Mouse (Mus musculus) MEL (cell line): ENCODE measurements around the gene Siva1. TPM values are rescaled to one million over a fixed set of nuclear protein-coding genes. Genes with fewer than 3 reads are reported as not detected.

Source experiments
- DNase-seq: peaks from one replicate; pipeline ENCODE4 v3.0.0; 2011; ENCODE audit warnings: low read depth, low spot score
- H3K27ac ChIP-seq: 2 replicates; pipeline ENCODE4 v1.5.1; 2012; ENCODE audit warnings: low read depth, mild to moderate bottlenecking, control low read depth, low read length, moderate library complexity; ENCODE audit not compliant: control insufficient read depth
- H3K27me3 ChIP-seq, 2 experiments: fragments of 150-350 bp in 1 of 2; sonication (generic) in 1 of 2; 2 replicates each; pipeline ENCODE4 v1.6.1; 2012; ENCODE audit warnings: low read length in 2 of 2, mild to moderate bottlenecking in 2 of 2, improper control_type of control experiment in 1 of 2, moderate library complexity in 1 of 2; ENCODE audit not compliant: insufficient read depth in 2 of 2, control insufficient read depth in 1 of 2
- H3K36me3 ChIP-seq, 2 experiments: 2 replicates each; pipeline ENCODE4 v1.6.1; 2012 to 2014; ENCODE audit warnings: low read length in 2 of 2, improper control_type of control experiment in 1 of 2, inconsistent platforms in 1 of 2, mild to moderate bottlenecking in 1 of 2; ENCODE audit not compliant: insufficient read depth in 2 of 2, control insufficient read depth in 1 of 2
- H3K4me1 ChIP-seq, 2 experiments: fragments of 150-350 bp in 1 of 2; sonication (generic) in 1 of 2; 2 replicates each; pipeline ENCODE4 v1.6.1; 2012; ENCODE audit warnings: low read length in 2 of 2, improper control_type of control experiment in 1 of 2, mild to moderate bottlenecking in 1 of 2; ENCODE audit not compliant: insufficient read depth in 2 of 2, control insufficient read depth in 1 of 2
- H3K4me3 ChIP-seq, 2 experiments: fragments of 150-350 bp in 1 of 2; sonication (generic) in 1 of 2; 2 replicates each; pipeline ENCODE4 v1.5.1; 2012; ENCODE audit warnings: low read depth in 2 of 2, low read length in 2 of 2, mild to moderate bottlenecking in 2 of 2, moderate library complexity in 2 of 2, control low read depth in 1 of 2, improper control_type of control experiment in 1 of 2; ENCODE audit not compliant: control insufficient read depth in 1 of 2, insufficient read depth in 1 of 2
- H3K79me2 ChIP-seq: 2 replicates; pipeline ENCODE4 v1.6.1; 2012; ENCODE audit warnings: mild to moderate bottlenecking, low read length, moderate library complexity; ENCODE audit not compliant: control insufficient read depth, poor library complexity, insufficient read depth
- H3K9ac ChIP-seq: 2 replicates; pipeline ENCODE4 v1.6.1; 2012; ENCODE audit warnings: low read depth, mild to moderate bottlenecking, control low read depth, low read length, moderate library complexity; ENCODE audit not compliant: control insufficient read depth, poor library complexity, severe bottlenecking
- H3K9me3 ChIP-seq: fragments of 150-350 bp; sonication (generic); replicated peaks from 2 replicates; pipeline ENCODE4 v1.6.1; 2012; ENCODE audit warnings: mild to moderate bottlenecking, low read length, improper control_type of control experiment, moderate library complexity; ENCODE audit not compliant: insufficient read depth
- BHLHE40 ChIP-seq: IDR thresholded peaks from 2 replicates; pipeline ENCODE4 v1.6.1; 2012; ENCODE audit warnings: low read depth, mild to moderate bottlenecking, inconsistent platforms, low read length, improper control_type of control experiment, borderline replicate concordance
- CHD1 ChIP-seq: IDR thresholded peaks from 2 replicates; pipeline ENCODE4 v1.6.1; 2012; ENCODE audit warnings: low read depth, mild to moderate bottlenecking, inconsistent platforms, low read length, improper control_type of control experiment
- CHD2 ChIP-seq: IDR thresholded peaks from 2 replicates; pipeline ENCODE4 v1.6.1; 2011; ENCODE audit warnings: low read length, improper control_type of control experiment
- CTCF ChIP-seq, 3 experiments: IDR thresholded peaks in 2 of 3; conservative IDR thresholded peaks in 1 of 3; 2 replicates each; pipeline ENCODE4 v1.5.1; 2011 to 2012; ENCODE audit warnings: low read length in 3 of 3, low read depth in 2 of 3, mild to moderate bottlenecking in 2 of 3, improper control_type of control experiment in 1 of 3, inconsistent platforms in 1 of 3, mixed read lengths in 1 of 3, moderate library complexity in 1 of 3; ENCODE audit not compliant: control insufficient read depth in 1 of 3, insufficient read depth in 1 of 3, poor library complexity in 1 of 3, severe bottlenecking in 1 of 3
- E2F4 ChIP-seq: IDR thresholded peaks from 2 replicates; pipeline ENCODE4 v1.6.1; 2011; ENCODE audit warnings: low read depth, low read length, improper control_type of control experiment, borderline replicate concordance
- ELF1 ChIP-seq: IDR thresholded peaks from 2 replicates; pipeline ENCODE4 v1.6.1; 2014; ENCODE audit warnings: low read depth, mild to moderate bottlenecking, inconsistent platforms, low read length, improper control_type of control experiment, moderate library complexity
- EP300 ChIP-seq, 2 experiments: IDR thresholded peaks; 2 replicates each; pipeline ENCODE4 v1.6.1; 2011; ENCODE audit warnings: improper control_type of control experiment in 2 of 2, low read length in 2 of 2, low read depth in 1 of 2, mild to moderate bottlenecking in 1 of 2
- GABPA ChIP-seq: IDR thresholded peaks from 2 replicates; pipeline ENCODE4 v1.6.1; 2012; ENCODE audit warnings: low read depth, mild to moderate bottlenecking, inconsistent platforms, low read length, improper control_type of control experiment, moderate library complexity
- HCFC1 ChIP-seq: IDR thresholded peaks from 2 replicates; pipeline ENCODE4 v1.6.1; 2012; ENCODE audit warnings: low read depth, mild to moderate bottlenecking, inconsistent platforms, low read length, improper control_type of control experiment, moderate library complexity
- KAT2A ChIP-seq: conservative IDR thresholded peaks from 2 replicates; pipeline ENCODE4 v1.6.1; 2012; ENCODE audit warnings: low read depth, low read length, improper control_type of control experiment, inconsistent platforms
- MAZ ChIP-seq: IDR thresholded peaks from 2 replicates; pipeline ENCODE4 v1.6.1; 2012; ENCODE audit warnings: low read depth, mild to moderate bottlenecking, inconsistent platforms, low read length, improper control_type of control experiment
- MYB ChIP-seq: IDR thresholded peaks from 2 replicates; pipeline ENCODE4 v1.6.1; 2011; ENCODE audit warnings: mild to moderate bottlenecking, low read depth, low read length, improper control_type of control experiment
- NELFE ChIP-seq: IDR thresholded peaks from 2 replicates; pipeline ENCODE4 v1.6.1; 2011; ENCODE audit warnings: low read depth, low read length, improper control_type of control experiment
- POLR2A ChIP-seq, 2 experiments: IDR thresholded peaks; 2 replicates each; pipeline ENCODE4 v1.6.1; 2011 to 2012; ENCODE audit warnings: low read length in 2 of 2, mild to moderate bottlenecking in 2 of 2, control low read depth in 1 of 2, improper control_type of control experiment in 1 of 2, low read depth in 1 of 2, moderate library complexity in 1 of 2; ENCODE audit not compliant: control insufficient read depth in 1 of 2, insufficient read depth in 1 of 2, poor library complexity in 1 of 2
- POLR2AphosphoS2 ChIP-seq: IDR thresholded peaks from 2 replicates; pipeline ENCODE4 v1.6.1; 2011; ENCODE audit warnings: low read length, improper control_type of control experiment
- POLR2AphosphoS5 ChIP-seq: IDR thresholded peaks from 2 replicates; pipeline ENCODE4 v1.6.1; 2012; ENCODE audit warnings: low read depth, borderline replicate concordance, mild to moderate bottlenecking, inconsistent platforms, low read length, moderate library complexity, mixed read lengths
- SIN3A ChIP-seq: IDR thresholded peaks from 2 replicates; pipeline ENCODE4 v1.6.1; 2012; ENCODE audit warnings: low read length, improper control_type of control experiment, inconsistent platforms
- TBP ChIP-seq: IDR thresholded peaks from 2 replicates; pipeline ENCODE4 v1.8.0; 2011; ENCODE audit warnings: low read depth, low read length, improper control_type of control experiment
- TCF12 ChIP-seq: IDR thresholded peaks from 2 replicates; pipeline ENCODE4 v1.6.1; 2014; ENCODE audit warnings: low read depth, mild to moderate bottlenecking, inconsistent platforms, low read length, improper control_type of control experiment, moderate library complexity
- UBTF ChIP-seq: IDR thresholded peaks from 2 replicates; pipeline ENCODE4 v1.6.1; 2012; ENCODE audit warnings: low read depth, mild to moderate bottlenecking, inconsistent platforms, low read length, improper control_type of control experiment, moderate library complexity, borderline replicate concordance; ENCODE audit not compliant: insufficient read depth
- USF1 ChIP-seq: IDR thresholded peaks from 2 replicates; pipeline ENCODE4 v1.6.1; 2014; ENCODE audit warnings: low read depth, mild to moderate bottlenecking, inconsistent platforms, low read length, improper control_type of control experiment, moderate library complexity
- USF2 ChIP-seq, 2 experiments: IDR thresholded peaks; 2 replicates each; pipeline ENCODE4 v1.6.1; 2011 to 2012; ENCODE audit warnings: improper control_type of control experiment in 2 of 2, low read length in 2 of 2, borderline replicate concordance in 1 of 2, inconsistent platforms in 1 of 2, low read depth in 1 of 2, mild to moderate bottlenecking in 1 of 2; ENCODE audit not compliant: insufficient read depth in 1 of 2
- ZC3H11A ChIP-seq: IDR thresholded peaks from 2 replicates; pipeline ENCODE4 v1.6.1; 2012; ENCODE audit warnings: low read depth, mild to moderate bottlenecking, inconsistent platforms, low read length, improper control_type of control experiment
- ZMIZ1 ChIP-seq: IDR thresholded peaks from 2 replicates; pipeline ENCODE4 v1.6.1; 2012; ENCODE audit warnings: low read depth, mild to moderate bottlenecking, inconsistent platforms, low read length, improper control_type of control experiment, moderate library complexity
- ZNF384 ChIP-seq: IDR thresholded peaks from 2 replicates; pipeline ENCODE4 v1.6.1; 2012; ENCODE audit warnings: low read depth, mild to moderate bottlenecking, inconsistent platforms, low read length, improper control_type of control experiment
- polyA plus RNA-seq, 2 experiments: library from polyadenylated mRNA; stranded (reverse) in 1 of 2; unstranded in 1 of 2; fragments of >175 nt in 1 of 2; fragments of >200 nt in 1 of 2; gene quantifications; 2 replicates each; pipeline versions ENCODE4 v1.2.1 to v1.2.4; 2012; ENCODE audit warnings: low replicate concordance in 2 of 2, low read depth in 1 of 2; ENCODE audit not compliant: insufficient read length in 2 of 2, insufficient read depth in 1 of 2, missing spikeins in 1 of 2
- total RNA-seq: library from RNA; depleted of rRNA; stranded (reverse); fragments of 300-350 nt; gene quantifications from 2 replicates; pipeline ENCODE4 v1.2.3, GENCODE M21; 2012

The Siva1 gene
- total and polyA plus RNA-seq, 3 experiments, result 531 to 659 TPM; not detected in 1

- TF ChIP-seq BHLHE40 (0 out of 2 replicates have a peak, but pooled peaks have one; percentile 25), NELFE (no peak), UBTF (no peak), TBP (0 out of 2 replicates have a peak, but pooled peaks have one; percentile 33), CTCF (IDR thresholded peaks at IDR 0.05 in 2 of 3, conservative IDR thresholded peaks at IDR 0.05 in 1 of 3; ENCODE audit: control insufficient read depth in 1 of 3, insufficient read depth in 1 of 3, low read depth in 2 of 3, low read length in 3 of 3, poor library complexity in 1 of 3, severe bottlenecking in 1 of 3) (peak in 1 of 3 experiments; percentile 100; a peak in 2 of 6 replicates), CHD2 (no peak), SIN3A (no peak), MAZ (peak; percentile 75), USF2 (IDR thresholded peaks at IDR 0.05; ENCODE audit: borderline replicate concordance in 1 of 2, insufficient read depth in 1 of 2, low read depth in 1 of 2, low read length in 2 of 2) (no peak), KAT2A (no peak), CHD1 (no peak), USF1 (no peak), ZMIZ1 (no peak), POLR2AphosphoS5 (no peak), ELF1 (no peak), HCFC1 (no peak), ZNF384 (no peak)
Measured at GRCm38 (mm10) chr12:112605766-112606165, 38.7 kb upstream of the Siva1 start (continued).

GRCm38 (mm10) chr12:112606998-112607397, 37.5 kb upstream of the Siva1 start:
- Histone ChIP-seq H3K9me3 (no peaks in the 10 kb centered on the region), H3K27me3 (no peaks in the 10 kb centered on the region), H3K9ac (no peak overlapping the region), H3K27ac (no peak overlapping the region), H3K4me1 (no peaks in the 10 kb centered on the region), H3K79me2 (no peaks in the 10 kb centered on the region), H3K36me3 (peaks cover 0 to 10% of the 10 kb centered on the region in 2 experiments; a peak in 2 of 4 replicates)
- no peak for DNase-seq
- TF ChIP-seq BHLHE40 (no peak), GABPA (no peak), ZC3H11A (no peak), TCF12 (no peak), USF1 (no peak), POLR2AphosphoS2 (no peak), EP300 (IDR thresholded peaks at IDR 0.05; ENCODE audit: low read depth in 1 of 2, low read length in 2 of 2) (no peak), CHD1 (no peak), E2F4 (no peak), POLR2A (IDR thresholded peaks at IDR 0.05; ENCODE audit: control insufficient read depth in 1 of 2, insufficient read depth in 1 of 2, low read depth in 1 of 2, low read length in 2 of 2, poor library complexity in 1 of 2) (no peak), USF2 (IDR thresholded peaks at IDR 0.05; ENCODE audit: borderline replicate concordance in 1 of 2, insufficient read depth in 1 of 2, low read depth in 1 of 2, low read length in 2 of 2) (no peak), MYB (no peak), TBP (no peak)
- TF ChIP-seq, all 39 proteins: peak for 0
- H3K4me3 ChIP-seq, result no peak overlapping the region
